Mouse (Mus musculus) small intestine, adult 2 months (tissue): Measurements from ENCODE around the gene Mtor.

Experiments
- CTCF ChIP-seq: fragments of 200-500 bp; IDR thresholded peaks from 2 replicates; pipeline ENCODE4 v1.5.1; 2012; ENCODE audit warnings: low read depth, mild to moderate bottlenecking, control low read depth, inconsistent platforms, low read length, moderate library complexity, mixed read lengths; ENCODE audit not compliant: insufficient replicate concordance, insufficient read length; ENCODE audit errors: extremely low read depth
- POLR2A ChIP-seq: fragments of 200-500 bp; IDR thresholded peaks from 2 replicates; pipeline ENCODE4 v1.6.1; 2012; ENCODE audit warnings: low read depth, mild to moderate bottlenecking, control low read depth, inconsistent platforms, low read length, moderate library complexity

DNA sequence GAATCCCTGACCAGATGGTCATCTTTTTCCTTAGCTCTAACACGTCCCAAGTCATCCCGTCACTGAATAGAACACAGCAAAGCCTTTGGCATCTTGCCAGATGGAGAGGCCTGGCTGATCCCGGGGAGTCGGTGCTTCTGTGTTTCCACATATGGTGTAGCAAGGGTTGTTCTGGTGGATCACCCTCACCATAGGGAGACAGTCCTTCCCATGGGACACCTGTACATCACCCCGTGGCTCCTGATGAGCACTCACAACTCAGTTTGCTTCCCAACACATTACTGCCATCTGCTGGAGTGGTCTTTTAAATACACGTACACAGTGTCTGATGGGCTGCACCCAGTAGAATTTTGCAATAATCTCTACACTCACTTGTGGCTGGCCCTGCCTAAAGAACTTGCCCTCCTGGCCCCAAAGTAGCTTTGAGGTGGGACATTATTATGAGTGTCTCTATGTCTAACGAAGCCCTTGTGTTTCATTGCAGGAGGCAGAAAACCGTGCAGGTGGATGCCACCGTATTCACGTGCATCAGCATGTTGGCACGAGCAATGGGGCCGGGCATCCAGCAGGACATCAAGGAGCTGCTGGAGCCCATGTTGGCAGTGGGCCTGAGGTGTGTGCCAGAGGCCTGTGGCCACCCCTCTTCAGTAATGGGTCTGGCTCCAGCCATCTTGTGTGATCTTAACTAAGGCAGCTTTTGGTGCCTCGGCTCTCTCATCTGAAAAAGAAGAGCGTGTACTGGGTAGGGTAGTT is 15.0 kb downstream of the Mtor start:
- TF ChIP-seq POLR2A (no peak), CTCF (no peak)
